Mouse (Mus musculus) forebrain, embryonic 11.5 days (tissue): ENCODE data around the gene Atp6v1c2. TPM values are rescaled to one million over a fixed set of nuclear protein-coding genes. Genes with fewer than 3 reads are reported as not detected.

Experiments used
- ATAC-seq: fragments of 200-750 bp; cut with Nextera tagmentation; replicated peaks from 2 replicates; pipeline ENCODE4 v1.8.0; 2017; ENCODE audit warnings: moderate TSS enrichment; ENCODE audit not compliant: low FRiP score
- DNase-seq: peaks from one replicate; pipeline ENCODE4 v3.0.0-alpha.2; 2017; ENCODE audit warnings: low spot score
- H3K27ac ChIP-seq: fragments of 300-500 bp; sonication (generic); 2 replicates; pipeline ENCODE4 v1.5.1; 2014; ENCODE audit warnings: low read depth, low read length
- H3K27me3 ChIP-seq: fragments of 300-500 bp; sonication (generic); 2 replicates; pipeline ENCODE4 v1.6.1; 2014; ENCODE audit warnings: mild to moderate bottlenecking, low read length, mixed read lengths; ENCODE audit not compliant: control insufficient read depth, insufficient read depth
- H3K36me3 ChIP-seq: fragments of 300-500 bp; sonication (generic); 2 replicates; pipeline ENCODE4 v1.6.1; 2014; ENCODE audit warnings: mild to moderate bottlenecking, low read length, moderate library complexity, mixed read lengths; ENCODE audit not compliant: control insufficient read depth, insufficient read depth
- H3K4me1 ChIP-seq: fragments of 300-500 bp; sonication (generic); replicated peaks from 2 replicates; pipeline ENCODE4 v1.6.1; 2014; ENCODE audit warnings: low read length, mixed read lengths; ENCODE audit not compliant: control insufficient read depth, insufficient read depth
- H3K4me2 ChIP-seq: fragments of 300-500 bp; sonication (generic); 2 replicates; pipeline ENCODE4 v1.6.1; 2014; ENCODE audit warnings: low read depth, mild to moderate bottlenecking, low read length, moderate library complexity, mixed read lengths; ENCODE audit not compliant: severe bottlenecking
- H3K4me3 ChIP-seq: fragments of 300-500 bp; sonication (generic); 2 replicates; pipeline ENCODE4 v1.5.1; 2014; ENCODE audit warnings: low read depth, low read length
- H3K9ac ChIP-seq: fragments of 300-500 bp; sonication (generic); 2 replicates; pipeline ENCODE4 v1.6.1; 2014; ENCODE audit warnings: low read length
- H3K9me3 ChIP-seq: fragments of 300-500 bp; sonication (generic); 2 replicates; pipeline ENCODE4 v1.6.1; 2016; ENCODE audit warnings: low read length, mixed read lengths; ENCODE audit not compliant: control insufficient read depth
- WGBS: fragments of 180-500 bp; shearing (Covaris S2); extraction: QIAGEN DNeasy Blood & Tissue Kit; methylation state at CpG from one replicate; pipeline ENCODE4 v1.1.7; 2014; 5-methylcytosine and 5-hydroxymethylcytosine counted together
- polyA plus RNA-seq: library from polyadenylated mRNA; unstranded; fragments of >200 nt; fragmentation: Nextera tagmentation; extraction: Ambion mirVana; gene quantifications from 2 replicates; pipeline ENCODE4 v1.2.1, GENCODE M21; 2014

Gene Atp6v1c2
- polyA plus RNA-seq, 1 experiment from 2014 or later = 0.39 TPM

GRCm38 (mm10) chr12:17263881-17264280, 65.3 kb downstream of the Atp6v1c2 start:
- H3K9ac ChIP-seq = no peak overlapping the region
- H3K9me3 ChIP-seq = no peaks in the 10 kb centered on the region
- no peak overlapping the region for H3K27ac ChIP-seq
- DNase-seq (no peak), ATAC-seq (no peak)
- WGBS = 78% methylated on average over 3 of the region's 3 CpGs
- peaks cover 6% of the 10 kb centered on the region for H3K4me1 ChIP-seq
- no peak overlapping the region for H3K4me3 ChIP-seq
- H3K36me3 ChIP-seq = no peaks in the 10 kb centered on the region
- H3K4me2 ChIP-seq = no peak overlapping the region
- H3K27me3 ChIP-seq = no peaks in the 10 kb centered on the region

GRCm38 (mm10) chr12:17261005-17261404, 68.2 kb downstream of the Atp6v1c2 start:
- DNase-seq = no peak

GRCm38 (mm10) chr12:17258431-17258830, 70.7 kb downstream of the Atp6v1c2 start:
- no peak overlapping the region for H3K27ac ChIP-seq
- DNase-seq (no peak), ATAC-seq (no peak)
- H3K9ac ChIP-seq = no peak overlapping the region
- no peaks in the 10 kb centered on the region for H3K9me3 ChIP-seq
- H3K4me1 ChIP-seq = 0 out of 2 replicates have a peak, but pooled peaks cover 2% of the 10 kb centered on the region
- 93% methylated on average over 7 of the region's 7 CpGs for WGBS
- H3K36me3 ChIP-seq = no peaks in the 10 kb centered on the region
- H3K4me2 ChIP-seq = no peak overlapping the region
- H3K4me3 ChIP-seq = no peak overlapping the region
- H3K27me3 ChIP-seq = no peaks in the 10 kb centered on the region; the same call in 1 of the 2 replicates

More at GRCm38 (mm10) chr12:17261005-17261404, 68.2 kb downstream of the Atp6v1c2 start:
- H3K4me1 ChIP-seq = no peaks in the 10 kb centered on the region
- H3K27ac ChIP-seq = no peak overlapping the region
- no peak overlapping the region for H3K9ac ChIP-seq
- no peak overlapping the region for H3K4me3 ChIP-seq
- H3K36me3 ChIP-seq = no peaks in the 10 kb centered on the region
- ATAC-seq = no peak
- no peaks in the 10 kb centered on the region for H3K9me3 ChIP-seq
- H3K4me2 ChIP-seq = no peak overlapping the region
- WGBS = 91% methylated on average over 3 of the region's 3 CpGs
- no peaks in the 10 kb centered on the region for H3K27me3 ChIP-seq

GRCm38 (mm10) chr12:17256905-17257304, 72.3 kb downstream of the Atp6v1c2 start:
- Histone ChIP-seq H3K4me2 (no peak overlapping the region), H3K4me3 (no peak overlapping the region), H3K27me3 (no peaks in the 10 kb centered on the region; the same call in 1 of the 2 replicates), H3K4me1 (0 out of 2 replicates have a peak, but pooled peaks cover 2% of the 10 kb centered on the region), H3K9ac (no peak overlapping the region), H3K27ac (no peak overlapping the region), H3K9me3 (no peaks in the 10 kb centered on the region), H3K36me3 (no peaks in the 10 kb centered on the region)
- DNase-seq = peak; percentile 76
- 6% methylated on average over 10 of the region's 10 CpGs for WGBS
- ATAC-seq = 0 out of 2 replicates have a peak, but pooled peaks have one; percentile 52

GRCm38 (mm10) chr12:17255602-17256001, 73.6 kb downstream of the Atp6v1c2 start:
- no peak overlapping the region for H3K27ac ChIP-seq
- ATAC-seq (no peak), DNase-seq (no peak)
- H3K4me1 ChIP-seq = 0 out of 2 replicates have a peak, but pooled peaks cover 2% of the 10 kb centered on the region
- no peaks in the 10 kb centered on the region; the same call in 1 of the 2 replicates for H3K27me3 ChIP-seq
- 84% methylated on average over 6 of the region's 6 CpGs for WGBS
- no peak overlapping the region for H3K4me2 ChIP-seq
- no peak overlapping the region for H3K4me3 ChIP-seq
- H3K9ac ChIP-seq = no peak overlapping the region
- no peaks in the 10 kb centered on the region for H3K9me3 ChIP-seq
- H3K36me3 ChIP-seq = no peaks in the 10 kb centered on the region

- Histone ChIP-seq H3K9me3 (no peaks in the 10 kb centered on the region), H3K4me2 (no peak overlapping the region), H3K36me3 (no peaks in the 10 kb centered on the region), H3K4me1 (0 out of 2 replicates have a peak, but pooled peaks cover 2% of the 10 kb centered on the region), H3K9ac (no peak overlapping the region), H3K27me3 (no peaks in the 10 kb centered on the region; the same call in 1 of the 2 replicates), H3K4me3 (no peak overlapping the region), H3K27ac (no peak overlapping the region)
- DNase-seq = peak; percentile 79
- peak; percentile 52 for ATAC-seq
- WGBS = 11% methylated on average over 9 of the region's 9 CpGs
Measured at GRCm38 (mm10) chr12:17253069-17253468, 76.1 kb downstream of the Atp6v1c2 start.

- Histone ChIP-seq H3K9ac (no peak overlapping the region), H3K9me3 (no peaks in the 10 kb centered on the region), H3K4me2 (no peak overlapping the region), H3K36me3 (no peaks in the 10 kb centered on the region), H3K27ac (no peak overlapping the region), H3K4me3 (no peak overlapping the region), H3K27me3 (no peaks in the 10 kb centered on the region; the same call in 1 of the 2 replicates), H3K4me1 (0 out of 2 replicates have a peak, but pooled peaks cover 2% of the 10 kb centered on the region)
- ATAC-seq = no peak
- DNase-seq = no peak
- WGBS = 90% methylated on average over 8 of the region's 8 CpGs
Measured at GRCm38 (mm10) chr12:17250962-17251361, 78.2 kb downstream of the Atp6v1c2 start.

GRCm38 (mm10) chr12:17242041-17242440, 87.1 kb downstream of the Atp6v1c2 start:
- DNase-seq (no peak), ATAC-seq (no peak)
- Histone ChIP-seq H3K9me3 (no peaks in the 10 kb centered on the region), H3K4me1 (peaks cover 2% of the 10 kb centered on the region; the same call in 1 of the 2 replicates), H3K27ac (no peak overlapping the region), H3K36me3 (no peaks in the 10 kb centered on the region), H3K9ac (no peak overlapping the region), H3K4me3 (no peak overlapping the region), H3K27me3 (no peaks in the 10 kb centered on the region), H3K4me2 (no peak overlapping the region)

- DNase-seq (no peak), ATAC-seq (no peak)
- Histone ChIP-seq H3K4me1 (peaks cover 2% of the 10 kb centered on the region; the same call in 1 of the 2 replicates), H3K27ac (no peak overlapping the region), H3K36me3 (no peaks in the 10 kb centered on the region), H3K27me3 (no peaks in the 10 kb centered on the region), H3K9me3 (no peaks in the 10 kb centered on the region), H3K9ac (no peak overlapping the region), H3K4me3 (no peak overlapping the region), H3K4me2 (no peak overlapping the region)
- 93% methylated on average over 9 of the region's 9 CpGs for WGBS
Measured at GRCm38 (mm10) chr12:17241614-17242013, 87.5 kb downstream of the Atp6v1c2 start.
